Mouse (Mus musculus): ENCODE data around the gene Hsf2bp. TPM values are rescaled to one million over a fixed set of nuclear protein-coding genes. Genes with fewer than 3 reads are reported as not detected.

The Hsf2bp gene
- polyA plus RNA-seq, 1 experiment from 2014 or later, result 0.78 TPM

DNA sequence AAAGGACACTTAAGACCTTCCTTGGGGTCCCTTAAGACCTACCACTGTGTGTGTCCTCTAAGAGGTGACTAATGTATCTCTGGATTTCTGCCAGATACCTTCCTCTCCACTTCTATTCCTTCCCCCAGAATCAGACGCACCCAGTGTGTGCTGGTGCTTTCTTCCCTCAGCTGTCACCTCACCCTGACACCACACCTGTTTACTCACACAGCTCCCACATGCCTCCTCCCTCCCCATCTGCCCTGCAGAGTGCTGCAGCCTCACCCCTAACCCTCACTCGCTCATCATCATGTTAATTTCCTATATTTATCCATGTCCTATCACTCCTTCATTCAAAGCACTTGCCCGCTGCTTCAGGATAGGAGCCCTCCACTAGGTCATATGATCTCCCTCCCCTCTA, 23.9 kb downstream of the Hsf2bp start:
- Histone ChIP-seq H3K9me3 (ENCODE audit: control insufficient read depth, low read depth, low read length) (no peaks in the 10 kb centered on the region), H3K4me3 (ENCODE audit: low read depth, low read length) (no peak overlapping the region), H3K4me1 (ENCODE audit: control insufficient read depth, insufficient read depth, low read length) (peaks cover 11% of the 10 kb centered on the region), H3K27me3 (ENCODE audit: control insufficient read depth, insufficient read depth, low read length) (no peaks in the 10 kb centered on the region), H3K27ac (ENCODE audit: low read length) (no peak overlapping the region), H3K36me3 (ENCODE audit: control insufficient read depth, insufficient read depth, low read length) (no peaks in the 10 kb centered on the region), H3K9ac (replicated peaks; ENCODE audit: low read depth, low read length) (no peak overlapping the region), H3K4me2 (replicated peaks; ENCODE audit: low read depth, low read length) (no peak overlapping the region)
- ATAC-seq (ENCODE audit: insufficient number of reproducible peaks, insufficient read depth, low FRiP score, low read depth), result no peak
- WGBS, result 46% methylated on average over 3 of the region's 3 CpGs

DNA sequence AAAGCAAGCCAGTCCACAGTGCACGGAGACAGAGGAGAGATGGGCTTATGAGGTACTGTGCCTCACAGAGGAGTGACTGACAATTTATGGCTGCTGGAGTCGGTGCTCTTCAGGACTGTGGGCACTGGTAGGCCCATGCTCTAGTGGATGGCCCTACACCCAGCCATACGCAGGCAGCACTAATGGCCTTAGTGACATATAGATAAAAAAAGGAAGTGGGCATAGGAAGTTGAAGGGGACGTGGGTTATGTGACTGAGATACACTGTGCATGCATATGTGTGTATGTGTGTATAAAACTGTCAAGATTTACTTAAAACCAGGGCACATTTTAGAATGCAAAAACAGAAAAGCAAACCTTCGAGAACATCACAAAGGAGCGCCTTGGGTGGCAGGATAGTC, 24.5 kb downstream of the Hsf2bp start:
- H3K27me3 ChIP-seq (ENCODE audit: control insufficient read depth, insufficient read depth, low read length), result no peaks in the 10 kb centered on the region
- no peak for ATAC-seq (ENCODE audit: insufficient number of reproducible peaks, insufficient read depth, low FRiP score, low read depth)
- no peak overlapping the region for H3K4me2 ChIP-seq (replicated peaks; ENCODE audit: low read depth, low read length)
- H3K9me3 ChIP-seq (ENCODE audit: control insufficient read depth, low read depth, low read length), result no peaks in the 10 kb centered on the region
- H3K4me3 ChIP-seq (ENCODE audit: low read depth, low read length), result no peak overlapping the region
- H3K27ac ChIP-seq (ENCODE audit: low read length), result no peak overlapping the region
- peaks cover 11% of the 10 kb centered on the region for H3K4me1 ChIP-seq (ENCODE audit: control insufficient read depth, insufficient read depth, low read length)
- 78% methylated on average over 6 of the region's 6 CpGs for WGBS
- no peak overlapping the region for H3K9ac ChIP-seq (replicated peaks; ENCODE audit: low read depth, low read length)
- no peaks in the 10 kb centered on the region for H3K36me3 ChIP-seq (ENCODE audit: control insufficient read depth, insufficient read depth, low read length)

DNA sequence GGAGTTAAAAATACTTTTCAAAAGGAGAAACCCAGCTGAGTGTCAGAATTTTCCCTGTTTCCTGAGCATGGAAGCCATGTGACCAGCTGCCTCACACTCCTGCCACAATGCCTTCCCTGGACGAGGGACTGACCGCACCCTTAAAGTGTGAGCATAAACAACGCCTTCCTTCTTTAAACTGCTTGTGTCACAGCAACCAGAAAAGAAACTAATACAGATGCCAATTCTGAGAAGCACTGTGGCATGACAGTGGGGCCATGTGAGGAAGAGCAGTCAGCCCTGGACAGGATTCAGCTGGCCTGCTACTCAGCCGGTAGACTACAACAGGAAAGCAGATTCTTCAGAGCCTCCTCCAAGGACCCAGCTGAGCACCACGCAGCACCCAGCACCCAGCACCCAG, 29.3 kb downstream of the Hsf2bp start:
- Histone ChIP-seq H3K4me1 (ENCODE audit: control insufficient read depth, insufficient read depth, low read length) (no peaks in the 10 kb centered on the region), H3K27me3 (ENCODE audit: control insufficient read depth, insufficient read depth, low read length) (no peaks in the 10 kb centered on the region), H3K4me3 (ENCODE audit: low read depth, low read length) (no peak overlapping the region), H3K9me3 (ENCODE audit: control insufficient read depth, low read depth, low read length) (0 out of 2 replicates have a peak, but pooled peaks cover 4% of the 10 kb centered on the region), H3K4me2 (replicated peaks; ENCODE audit: low read depth, low read length) (no peak overlapping the region), H3K9ac (replicated peaks; ENCODE audit: low read depth, low read length) (no peak overlapping the region), H3K27ac (ENCODE audit: low read length) (no peak overlapping the region), H3K36me3 (ENCODE audit: control insufficient read depth, insufficient read depth, low read length) (no peaks in the 10 kb centered on the region)
- ATAC-seq (ENCODE audit: insufficient number of reproducible peaks, insufficient read depth, low FRiP score, low read depth), result no peak
- 65% methylated on average over 5 of the region's 5 CpGs for WGBS

DNA sequence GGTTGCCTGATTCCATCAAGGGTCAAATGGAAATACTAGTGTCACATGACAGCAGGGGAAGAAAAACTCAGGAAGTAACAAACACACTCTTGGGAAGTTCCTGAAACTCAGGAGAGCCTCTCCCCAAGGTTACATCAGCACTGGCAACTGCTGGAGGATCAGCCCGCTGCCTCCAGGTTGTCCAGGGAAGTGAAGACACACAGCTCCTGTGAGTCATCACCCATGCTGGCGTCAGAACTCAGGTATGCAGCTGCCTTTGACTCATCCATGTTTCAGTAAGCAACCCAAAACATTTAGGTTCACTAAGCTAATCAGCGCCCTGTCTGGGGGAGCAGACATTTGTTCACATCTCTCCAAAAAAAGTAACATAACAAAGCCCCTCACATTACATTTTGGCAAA, 32.9 kb downstream of the Hsf2bp start:
- WGBS, result 92% methylated on average over 3 of the region's 3 CpGs
- Histone ChIP-seq H3K4me1 (ENCODE audit: control insufficient read depth, insufficient read depth, low read length) (no peaks in the 10 kb centered on the region), H3K27me3 (ENCODE audit: control insufficient read depth, insufficient read depth, low read length) (no peaks in the 10 kb centered on the region), H3K4me3 (ENCODE audit: low read depth, low read length) (no peak overlapping the region), H3K4me2 (replicated peaks; ENCODE audit: low read depth, low read length) (no peak overlapping the region), H3K9ac (replicated peaks; ENCODE audit: low read depth, low read length) (no peak overlapping the region), H3K27ac (ENCODE audit: low read length) (no peak overlapping the region), H3K9me3 (ENCODE audit: control insufficient read depth, low read depth, low read length) (0 out of 2 replicates have a peak, but pooled peaks cover 4% of the 10 kb centered on the region), H3K36me3 (ENCODE audit: control insufficient read depth, insufficient read depth, low read length) (no peaks in the 10 kb centered on the region)
- ATAC-seq (ENCODE audit: insufficient number of reproducible peaks, insufficient read depth, low FRiP score, low read depth), result no peak

DNA sequence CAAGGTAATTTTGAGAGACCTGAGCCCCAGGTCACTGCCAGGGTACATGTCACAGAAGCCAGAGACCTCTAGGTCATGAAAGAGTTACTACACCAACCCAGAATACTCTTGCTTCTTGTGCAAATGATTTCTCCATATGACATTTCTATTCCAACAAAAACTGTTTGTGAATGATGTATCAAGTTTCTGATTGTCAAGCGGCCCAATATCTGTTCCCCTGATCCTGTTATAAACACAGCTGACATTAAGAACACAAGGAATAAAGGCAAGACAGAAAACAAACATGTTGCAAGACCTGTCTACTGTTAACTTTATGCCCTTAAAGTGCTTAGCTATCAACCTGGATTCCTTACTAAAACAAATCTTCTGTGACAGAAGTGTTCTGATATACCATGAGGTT, 37.8 kb downstream of the Hsf2bp start:
- Histone ChIP-seq H3K36me3 (ENCODE audit: control insufficient read depth, insufficient read depth, low read length) (no peaks in the 10 kb centered on the region), H3K27ac (ENCODE audit: low read length) (no peak overlapping the region), H3K9me3 (ENCODE audit: control insufficient read depth, low read depth, low read length) (no peaks in the 10 kb centered on the region), H3K4me1 (ENCODE audit: control insufficient read depth, insufficient read depth, low read length) (no peaks in the 10 kb centered on the region), H3K4me2 (replicated peaks; ENCODE audit: low read depth, low read length) (no peak overlapping the region), H3K4me3 (ENCODE audit: low read depth, low read length) (no peak overlapping the region), H3K27me3 (ENCODE audit: control insufficient read depth, insufficient read depth, low read length) (no peaks in the 10 kb centered on the region), H3K9ac (replicated peaks; ENCODE audit: low read depth, low read length) (no peak overlapping the region)
- 51% methylated on average over 1 of the region's 1 CpGs for WGBS
- no peak for ATAC-seq (ENCODE audit: insufficient number of reproducible peaks, insufficient read depth, low FRiP score, low read depth)

DNA sequence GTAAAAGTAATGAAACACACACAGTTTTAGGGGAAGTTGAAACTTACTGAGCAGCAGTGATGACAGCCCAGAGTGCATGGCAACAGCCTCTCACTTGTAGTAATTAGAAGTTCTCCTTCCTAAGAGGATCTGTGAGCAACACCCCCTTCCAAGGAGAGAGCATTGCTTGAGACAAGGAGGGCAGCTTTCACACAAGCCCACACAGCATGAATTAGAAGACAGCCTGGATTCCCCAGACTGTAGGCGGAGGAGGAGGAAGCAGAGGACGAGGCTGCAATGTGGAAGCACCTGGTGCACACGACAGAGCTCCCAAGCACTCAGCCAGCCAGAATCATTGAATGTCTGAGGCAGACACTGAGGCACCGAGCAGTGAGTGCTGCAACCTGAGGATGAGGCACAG, 39.8 kb downstream of the Hsf2bp start:
- ATAC-seq (ENCODE audit: insufficient number of reproducible peaks, insufficient read depth, low FRiP score, low read depth), result no peak
- 67% methylated on average over 4 of the region's 4 CpGs for WGBS
- H3K27ac ChIP-seq (ENCODE audit: low read length), result no peak overlapping the region
- H3K4me2 ChIP-seq (replicated peaks; ENCODE audit: low read depth, low read length), result no peak overlapping the region
- H3K4me1 ChIP-seq (ENCODE audit: control insufficient read depth, insufficient read depth, low read length), result no peaks in the 10 kb centered on the region
- H3K9me3 ChIP-seq (ENCODE audit: control insufficient read depth, low read depth, low read length), result no peaks in the 10 kb centered on the region
- no peak overlapping the region for H3K4me3 ChIP-seq (ENCODE audit: low read depth, low read length)
- H3K27me3 ChIP-seq (ENCODE audit: control insufficient read depth, insufficient read depth, low read length), result no peaks in the 10 kb centered on the region
- no peak overlapping the region for H3K9ac ChIP-seq (replicated peaks; ENCODE audit: low read depth, low read length)
- H3K36me3 ChIP-seq (ENCODE audit: control insufficient read depth, insufficient read depth, low read length), result no peaks in the 10 kb centered on the region

DNA sequence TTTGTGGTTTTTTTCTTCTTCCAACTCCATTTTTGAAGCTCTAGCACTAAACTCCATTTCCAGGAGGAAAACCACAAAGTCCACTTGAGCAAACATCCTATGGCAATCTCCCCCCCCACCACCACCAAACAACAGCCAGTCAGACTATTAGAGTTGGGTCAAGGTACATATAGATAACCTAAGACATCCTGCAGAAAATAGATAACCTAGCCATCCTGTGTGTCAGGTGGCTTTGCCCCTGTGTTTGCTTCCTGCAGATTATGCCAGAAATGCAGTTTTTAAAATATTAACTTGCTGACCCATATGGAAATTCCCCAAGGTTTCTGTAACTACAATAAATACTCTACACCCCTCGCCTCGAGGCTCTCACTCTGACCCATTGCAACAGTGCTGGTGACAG, 40.4 kb downstream of the Hsf2bp start:
- Histone ChIP-seq H3K4me1 (ENCODE audit: control insufficient read depth, insufficient read depth, low read length) (no peaks in the 10 kb centered on the region), H3K36me3 (ENCODE audit: control insufficient read depth, insufficient read depth, low read length) (no peaks in the 10 kb centered on the region), H3K27ac (ENCODE audit: low read length) (no peak overlapping the region), H3K27me3 (ENCODE audit: control insufficient read depth, insufficient read depth, low read length) (no peaks in the 10 kb centered on the region), H3K4me2 (replicated peaks; ENCODE audit: low read depth, low read length) (no peak overlapping the region), H3K9ac (replicated peaks; ENCODE audit: low read depth, low read length) (no peak overlapping the region), H3K9me3 (ENCODE audit: control insufficient read depth, low read depth, low read length) (no peaks in the 10 kb centered on the region), H3K4me3 (ENCODE audit: low read depth, low read length) (no peak overlapping the region)
- ATAC-seq (ENCODE audit: insufficient number of reproducible peaks, insufficient read depth, low FRiP score, low read depth), result no peak
- WGBS, result 63% methylated on average over 2 of the region's 2 CpGs

DNA sequence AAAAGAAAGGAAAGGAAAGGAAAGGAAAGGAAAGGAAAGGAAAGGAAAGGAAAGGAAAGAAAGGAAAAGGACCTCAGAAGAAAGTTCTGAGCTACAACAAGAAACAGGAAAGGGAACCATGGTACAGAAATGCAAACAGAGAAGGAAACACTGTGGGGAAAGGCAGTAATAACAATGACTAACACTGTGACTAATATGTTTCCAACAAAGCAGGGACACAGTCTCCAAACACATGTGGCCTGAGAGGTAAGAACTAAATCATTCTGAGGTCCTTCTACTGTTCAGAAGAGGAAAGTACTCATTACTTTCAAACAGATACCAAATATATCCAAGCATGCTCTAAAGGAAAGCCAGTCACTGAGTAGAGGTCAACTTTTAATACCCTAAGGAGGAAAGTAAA, 42.0 kb downstream of the Hsf2bp start:
- ATAC-seq (ENCODE audit: insufficient number of reproducible peaks, insufficient read depth, low FRiP score, low read depth), result no peak
- H3K4me1 ChIP-seq (ENCODE audit: control insufficient read depth, insufficient read depth, low read length), result no peaks in the 10 kb centered on the region
- no peak overlapping the region for H3K9ac ChIP-seq (replicated peaks; ENCODE audit: low read depth, low read length)
- H3K27ac ChIP-seq (ENCODE audit: low read length), result no peak overlapping the region
- H3K27me3 ChIP-seq (ENCODE audit: control insufficient read depth, insufficient read depth, low read length), result no peaks in the 10 kb centered on the region
- no peaks in the 10 kb centered on the region for H3K36me3 ChIP-seq (ENCODE audit: control insufficient read depth, insufficient read depth, low read length)
- H3K4me3 ChIP-seq (ENCODE audit: low read depth, low read length), result no peak overlapping the region
- H3K9me3 ChIP-seq (ENCODE audit: control insufficient read depth, low read depth, low read length), result no peaks in the 10 kb centered on the region
- no peak overlapping the region for H3K4me2 ChIP-seq (replicated peaks; ENCODE audit: low read depth, low read length)

DNA sequence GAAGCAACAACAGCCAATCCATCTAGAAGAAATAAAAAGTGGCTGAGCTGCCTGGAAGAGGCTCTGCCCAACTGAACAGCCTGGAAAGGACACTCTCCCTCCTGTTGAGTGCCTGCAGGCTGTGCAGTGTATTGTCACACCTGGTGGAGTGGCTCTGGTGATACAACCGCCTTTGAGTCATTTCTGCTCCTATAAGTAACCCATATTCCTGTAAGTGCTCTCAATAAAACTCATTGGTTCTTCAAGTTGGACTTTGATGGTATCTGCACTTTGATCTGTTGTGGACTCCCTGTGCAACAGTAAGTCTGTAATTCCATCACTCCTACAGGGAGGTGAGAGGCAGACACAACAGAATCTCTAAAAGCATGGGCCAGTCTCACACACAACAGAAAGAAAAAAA, 42.8 kb downstream of the Hsf2bp start:
- H3K27ac ChIP-seq (ENCODE audit: low read length), result no peak overlapping the region
- WGBS, result 87% methylated on average over 1 of the region's 1 CpGs

More for the DNA sequence above, 42.8 kb downstream of the Hsf2bp start:
- Histone ChIP-seq H3K36me3 (ENCODE audit: control insufficient read depth, insufficient read depth, low read length) (no peaks in the 10 kb centered on the region), H3K4me3 (ENCODE audit: low read depth, low read length) (no peak overlapping the region), H3K9me3 (ENCODE audit: control insufficient read depth, low read depth, low read length) (no peaks in the 10 kb centered on the region), H3K9ac (replicated peaks; ENCODE audit: low read depth, low read length) (no peak overlapping the region), H3K4me2 (replicated peaks; ENCODE audit: low read depth, low read length) (no peak overlapping the region), H3K4me1 (ENCODE audit: control insufficient read depth, insufficient read depth, low read length) (no peaks in the 10 kb centered on the region), H3K27me3 (ENCODE audit: control insufficient read depth, insufficient read depth, low read length) (no peaks in the 10 kb centered on the region)
- no peak for ATAC-seq (ENCODE audit: insufficient number of reproducible peaks, insufficient read depth, low FRiP score, low read depth)

Data from stomach, embryonic 14.5 days (tissue).